ENCODE assay signal across 10 mouse cellular contexts in the genomic region with DNA sequence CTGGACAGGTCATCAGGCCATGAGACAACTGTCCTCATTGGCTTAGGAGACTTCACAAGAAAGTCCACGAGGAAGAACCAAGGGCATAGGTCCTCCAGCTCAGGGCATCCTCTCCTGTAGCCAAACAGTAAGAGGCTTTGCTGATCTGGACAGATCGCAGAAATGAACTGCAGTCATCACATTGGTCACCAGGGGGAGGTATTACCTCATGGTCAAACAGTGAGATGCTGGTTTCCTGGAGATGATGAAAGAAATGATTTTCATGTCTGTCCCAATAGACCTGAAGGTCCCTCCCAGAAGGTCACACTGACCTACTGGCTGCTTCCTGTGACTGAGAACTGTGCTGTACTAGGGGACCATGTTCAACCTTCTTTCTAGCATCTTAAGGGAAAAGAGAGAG. TPM values are rescaled to one million over a fixed set of nuclear protein-coding genes. Genes with fewer than 3 reads are reported as not detected.
DNase-seq lines count a peak whose midpoint lies in the region; ATAC-seq and TF ChIP-seq lines count a peak whose summit lies in the region.
"Had no signal": no experiment of that assay in that cellular context is flagged by ENCODE, and none has a peak within 500 bp of the region (broad histone marks: within the 10 kb centered on the region; RNA-seq: fewer than 3 reads in every experiment).

No protein-coding gene starts in this region.

- H3K27me3 ChIP-seq in kidney, adult 2 months (replicated peaks; ENCODE audit: control insufficient read depth, insufficient read depth, low read length) = no peaks in the 10 kb centered on the region
- H3K27me3 ChIP-seq in kidney, embryonic 14.5 days (ENCODE audit: control insufficient read depth, insufficient read depth, low read length) = no peaks in the 10 kb centered on the region
- H3K27me3 ChIP-seq in forebrain, embryonic 13.5 days = no peaks in the 10 kb centered on the region
- H3K27me3 ChIP-seq: limb, embryonic 13.5 days had no signal

- peak; percentile 86 for DNase-seq in kidney, adult 2 months
- peak; percentile 71 for DNase-seq in CD4-positive, CD25-positive, alpha-beta regulatory T cell, adult 2 months (ENCODE audit: low read depth, low spot score)
- peak; percentile 18 for DNase-seq in WW6 (ENCODE audit: low read depth, low spot score)
- DNase-seq in kidney, postnatal 4 days = peak; percentile 65 to 73
- peak; percentile 16 to 25 for DNase-seq in thymus, postnatal 36 days

- no peak overlapping the region for H3K9ac ChIP-seq in kidney, embryonic 14.5 days (ENCODE audit: low read depth, low read length)
- no peak overlapping the region for H3K9ac ChIP-seq in forebrain, embryonic 13.5 days
- H3K9ac ChIP-seq: limb, embryonic 13.5 days had no signal

- peaks cover 17% of the 10 kb centered on the region for H3K4me1 ChIP-seq in kidney, adult 2 months (ENCODE audit: control insufficient read depth, insufficient read depth, low read length)
- H3K4me1 ChIP-seq in kidney, embryonic 14.5 days (ENCODE audit: control insufficient read depth, insufficient read depth, low read length) = no peaks in the 10 kb centered on the region
- no peaks in the 10 kb centered on the region for H3K4me1 ChIP-seq in forebrain, embryonic 13.5 days
- H3K4me1 ChIP-seq: limb, embryonic 13.5 days had no signal

- no peak overlapping the region for H3K4me2 ChIP-seq in kidney, embryonic 14.5 days (replicated peaks; ENCODE audit: low read depth, low read length)
- no peak overlapping the region for H3K4me2 ChIP-seq in forebrain, embryonic 13.5 days
- H3K4me2 ChIP-seq: limb, embryonic 13.5 days had no signal

- H3K9me3 ChIP-seq in kidney, embryonic 14.5 days (ENCODE audit: control insufficient read depth, low read length) = no peaks in the 10 kb centered on the region; the same call in 1 of the 2 replicates
- H3K9me3 ChIP-seq in forebrain, embryonic 13.5 days (replicated peaks) = peaks cover 29% of the 10 kb centered on the region

- 27% methylated on average over 2 of the region's 2 CpGs for WGBS in kidney, adult 2 months
- 49% methylated on average over 2 of the region's 2 CpGs for WGBS in kidney, embryonic 14.5 days
- 42% methylated on average over 2 of the region's 2 CpGs for WGBS in forebrain, embryonic 13.5 days

- peak; percentile 52 for TF ChIP-seq CTCF in kidney, adult 2 months (conservative IDR thresholded peaks at IDR 0.05; ENCODE audit: insufficient read depth, insufficient read length, low read depth, low read length)

- no peak for ATAC-seq in kidney, embryonic 14.5 days (ENCODE audit: low FRiP score, low TSS enrichment)
- peak; percentile 54; the same call in 1 of the 2 replicates for ATAC-seq in common myeloid progenitor, adult 5-6 weeks (replicated peaks; ENCODE audit: low read depth, poor library complexity, severe bottlenecking)
- no peak for ATAC-seq in forebrain, embryonic 13.5 days

- no peak for TF ChIP-seq POLR2A in kidney, adult 2 months (IDR thresholded peaks at IDR 0.05; ENCODE audit: low read depth, low read length)

- H3K36me3 ChIP-seq in kidney, adult 2 months (ENCODE audit: control insufficient read depth, insufficient read depth, low read length) = no peaks in the 10 kb centered on the region
- no peaks in the 10 kb centered on the region for H3K36me3 ChIP-seq in kidney, embryonic 14.5 days (ENCODE audit: control insufficient read depth, insufficient read depth, low read length)
- H3K36me3 ChIP-seq in forebrain, embryonic 13.5 days (ENCODE audit: poor library complexity, severe bottlenecking) = no peaks in the 10 kb centered on the region
- H3K36me3 ChIP-seq: limb, embryonic 13.5 days had no signal

- no peak overlapping the region for H3K4me3 ChIP-seq in kidney, adult 2 months (ENCODE audit: insufficient read depth, low read depth, low read length)
- no peak overlapping the region for H3K4me3 ChIP-seq in kidney, embryonic 14.5 days (ENCODE audit: low read length)
- H3K4me3 ChIP-seq in forebrain, embryonic 13.5 days = no peak overlapping the region
- H3K4me3 ChIP-seq: limb, embryonic 13.5 days had no signal

- H3K27ac ChIP-seq in kidney, adult 2 months (ENCODE audit: insufficient read depth, low read depth, low read length) = no peak overlapping the region
- no peak overlapping the region for H3K27ac ChIP-seq in kidney, embryonic 14.5 days (ENCODE audit: low read depth, low read length)
- no peak overlapping the region for H3K27ac ChIP-seq in forebrain, embryonic 13.5 days
- H3K27ac ChIP-seq: limb, embryonic 13.5 days had no signal

RNA-seq across cellular contexts. Expression of gene Ceacam3, which starts 5.6 kb away (rescaled TPM):
- polyA plus RNA-seq in kidney, adult 2 months (2012; rRNA removed) = 0.11 and 0.14 TPM in 2 replicates
- not detected in 2 replicates for polyA plus RNA-seq in kidney, embryonic 14.5 days (2014; fragmentation: Nextera tagmentation; extraction: Ambion mirVana)
- total RNA-seq in common myeloid progenitor, adult 5-6 weeks (2017) = not detected in 2 replicates
- not detected in 2 replicates for polyA plus RNA-seq in forebrain, embryonic 13.5 days (2015; fragmentation: Nextera tagmentation; extraction: Ambion mirVana)
- polyA plus RNA-seq: limb, embryonic 13.5 days had no signal

RNA-seq across cellular contexts. Expression of gene Psg29, which starts 47.6 kb away (rescaled TPM):
- not detected in 2 replicates for polyA plus RNA-seq in kidney, adult 2 months (2012; rRNA removed)
- not detected in 2 replicates for polyA plus RNA-seq in kidney, embryonic 14.5 days (2014; fragmentation: Nextera tagmentation; extraction: Ambion mirVana)
- total RNA-seq in common myeloid progenitor, adult 5-6 weeks (2017) = not detected in 2 replicates
- not detected in 2 replicates for polyA plus RNA-seq in forebrain, embryonic 13.5 days (2015; fragmentation: Nextera tagmentation; extraction: Ambion mirVana)
- polyA plus RNA-seq: embryonic facial prominence, embryonic 14.5 days; limb, embryonic 13.5 days had no signal

Comparison
In these comparisons a context has a peak if more than half of its experiments do, and no peak if none do; other contexts are left out.
1. DNase-seq: peak in every context shown above with its lines; median percentile 86 in kidney, adult 2 months; 71 in CD4-positive, CD25-positive, alpha-beta regulatory T cell, adult 2 months; 69 in kidney, postnatal 4 days; 20 in thymus, postnatal 36 days; 18 in WW6.